Mouse (Mus musculus) spleen, postnatal 14 days (tissue): ENCODE results near the gene Macf1.

ENCODE experiments used
- DNase-seq, 2 experiments: peaks; one replicate each; pipeline ENCODE4 v3.0.0; 2021 to 2022; ENCODE audit warnings: low spot score in 2 of 2

The Macf1 gene

GRCm38 (mm10) chr4:123305789-123306188, 378.4 kb downstream of the Macf1 start:
- DNase-seq = no peak
